Mouse (Mus musculus) embryonic stem cell, embryonic (primary cell): ENCODE results near the gene Spon2.

Source experiments
- CTCF ChIA-PET, 4 experiments: fragments of 300-600 bp in 2 of 4; fragments of 350-600 bp in 2 of 4; sonication (Branson Sonifier 250); formaldehyde crosslinking; loops; one replicate each; lab custom pipeline; 2022; ENCODE audit warnings: inconsistent platforms in 2 of 4; lab: Charles Lee
- POLR2A ChIA-PET, 4 experiments: fragments of 300-600 bp in 2 of 4; fragments of 350-600 bp in 2 of 4; sonication (Branson Sonifier 250); formaldehyde crosslinking; loops; one replicate each; lab custom pipeline; 2022; ENCODE audit warnings: antibody characterized with exemption in 4 of 4, inconsistent platforms in 1 of 4; lab: Charles Lee

Spon2 gene

GRCm38 (mm10) chr5:33218081-33218480 lies at the start of gene Spon2:
Gene Spon2, minus strand, starts transcription at chr5:33218455.
- POLR2A ChIA-PET: interaction anchor here (0.6 to 3.1 kb wide), 16 partner anchors 11 to 317 kb away, joined by 3 to 14 read pairs (median 3); partner anchors contain the start of genes Ctbp1 (in 2 of the 4), Maea (in 2 of the 4) and Uvssa (in 1 of the 4)
- CTCF ChIA-PET: interaction anchor here in 3 of 4 experiments (0.7 to 2.2 kb wide), 7 partner anchors 26 to 184 kb away, joined by 3 to 7 read pairs (median 3); no protein-coding TSS in a partner anchor

- ChIA-PET POLR2A (no interaction called here), CTCF (interaction anchor here in 1 of 4 experiments (0.6 kb wide), 1 partner anchor 92 kb away, joined by 3 read pairs; no protein-coding TSS in a partner anchor)
Observed at GRCm38 (mm10) chr5:33254416-33254815, 36.2 kb upstream of the Spon2 start.

GRCm38 (mm10) chr5:33248186-33248585 lies 29.9 kb upstream of the Spon2 start:
- CTCF ChIA-PET: interaction anchor here in 1 of 4 experiments (0.7 kb wide), 1 partner anchor 19 kb away, joined by 3 read pairs; no protein-coding TSS in a partner anchor

GRCm38 (mm10) chr5:33247387-33247786 lies 29.1 kb upstream of the Spon2 start:
- ChIA-PET POLR2A (interaction anchor here in 2 of 4 experiments (0.5 to 1.4 kb wide), 2 partner anchors 43 to 91 kb away, joined by 3 to 15 read pairs; no protein-coding TSS in a partner anchor), CTCF (interaction anchor here in 1 of 4 experiments (0.6 kb wide), 1 partner anchor 23 kb away, joined by 3 read pairs; no protein-coding TSS in a partner anchor)

More at GRCm38 (mm10) chr5:33248186-33248585, 29.9 kb upstream of the Spon2 start:
- POLR2A ChIA-PET: interaction anchor here in 2 of 4 experiments (0.5 to 0.9 kb wide), 5 partner anchors 13 to 479 kb away, joined by 3 to 6 read pairs (median 3); no protein-coding TSS in a partner anchor

- ChIA-PET POLR2A (no interaction called here), CTCF (no interaction called here)
Observed at GRCm38 (mm10) chr5:33245701-33246100, 27.4 kb upstream of the Spon2 start.

DNA sequence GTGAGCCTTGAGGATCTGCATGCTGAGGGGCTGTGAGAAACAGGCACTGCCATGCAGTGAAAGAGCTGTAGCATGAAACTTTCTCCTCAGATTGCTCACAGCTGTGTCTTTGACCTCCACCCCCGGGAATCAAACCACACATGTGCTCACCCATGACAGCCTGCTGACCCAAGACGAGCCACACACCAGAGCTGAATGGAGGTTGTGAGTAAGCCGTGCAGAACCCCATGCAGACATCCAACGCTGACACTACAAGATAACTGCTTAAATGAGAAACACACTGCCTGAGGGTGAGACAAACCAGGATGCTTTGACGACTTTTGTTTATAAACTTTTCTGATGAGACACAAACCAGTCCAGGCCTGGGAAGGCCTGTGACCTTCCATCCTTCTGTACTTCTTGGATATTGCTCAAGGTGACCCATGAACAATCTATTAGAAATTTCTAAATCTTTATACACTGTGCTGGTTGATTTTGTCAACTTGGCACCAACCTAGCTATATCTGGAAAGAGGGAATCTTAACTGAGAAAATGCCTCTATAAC lies 26.2 kb upstream of the Spon2 start:
- ChIA-PET CTCF (interaction anchor here in 2 of 4 experiments (1.0 to 1.2 kb wide), 3 partner anchors 26 to 322 kb away, joined by 3 read pairs; partner anchors contain the start of gene Spon2 (in 1 of the 2)), POLR2A (interaction anchor here in 1 of 4 experiments (0.5 kb wide), 1 partner anchor 242 kb away, joined by 3 read pairs; no protein-coding TSS in a partner anchor)

- POLR2A ChIA-PET: interaction anchor here in 2 of 4 experiments (0.6 to 1.2 kb wide), 3 partner anchors 16 to 95 kb away, joined by 3 read pairs; no protein-coding TSS in a partner anchor
Observed at GRCm38 (mm10) chr5:33239934-33240333, 21.7 kb upstream of the Spon2 start.

GRCm38 (mm10) chr5:33239111-33239714 lies 21.0 kb upstream of the Spon2 start:
- ChIA-PET POLR2A (interaction anchor here in 3 of 4 experiments (0.6 to 1.0 kb wide), 3 partner anchors 17 to 654 kb away, joined by 3 read pairs; no protein-coding TSS in a partner anchor), CTCF (interaction anchor here in 1 of 4 experiments (0.6 kb wide), 1 partner anchor 197 kb away, joined by 4 read pairs; no protein-coding TSS in a partner anchor)

More at GRCm38 (mm10) chr5:33239934-33240333, 21.7 kb upstream of the Spon2 start:
- CTCF ChIA-PET: interaction anchor here in 1 of 4 experiments (0.7 kb wide), 1 partner anchor 43 kb away, joined by 5 read pairs; no protein-coding TSS in a partner anchor

GRCm38 (mm10) chr5:33238256-33238645 lies 20.0 kb upstream of the Spon2 start:
- CTCF ChIA-PET: interaction anchor here in 1 of 4 experiments (0.6 kb wide), 1 partner anchor 380 kb away, joined by 3 read pairs; no protein-coding TSS in a partner anchor
- POLR2A ChIA-PET: interaction anchor here in 1 of 4 experiments (0.9 kb wide), 1 partner anchor 655 kb away, joined by 3 read pairs; no protein-coding TSS in a partner anchor

- ChIA-PET POLR2A (interaction anchor here in 1 of 4 experiments (0.9 kb wide), 1 partner anchor 656 kb away, joined by 3 read pairs; no protein-coding TSS in a partner anchor), CTCF (no interaction called here)
Observed at GRCm38 (mm10) chr5:33237600-33238255, 19.5 kb upstream of the Spon2 start.

GRCm38 (mm10) chr5:33234391-33235031 lies 16.3 kb upstream of the Spon2 start:
- ChIA-PET POLR2A (interaction anchor here in 2 of 4 experiments (0.6 to 1.0 kb wide), 3 partner anchors 8 to 75 kb away, joined by 3 read pairs; no protein-coding TSS in a partner anchor), CTCF (interaction anchor here in 1 of 4 experiments (1.1 kb wide), 1 partner anchor 12 kb away, joined by 3 read pairs; no protein-coding TSS in a partner anchor)

DNA sequence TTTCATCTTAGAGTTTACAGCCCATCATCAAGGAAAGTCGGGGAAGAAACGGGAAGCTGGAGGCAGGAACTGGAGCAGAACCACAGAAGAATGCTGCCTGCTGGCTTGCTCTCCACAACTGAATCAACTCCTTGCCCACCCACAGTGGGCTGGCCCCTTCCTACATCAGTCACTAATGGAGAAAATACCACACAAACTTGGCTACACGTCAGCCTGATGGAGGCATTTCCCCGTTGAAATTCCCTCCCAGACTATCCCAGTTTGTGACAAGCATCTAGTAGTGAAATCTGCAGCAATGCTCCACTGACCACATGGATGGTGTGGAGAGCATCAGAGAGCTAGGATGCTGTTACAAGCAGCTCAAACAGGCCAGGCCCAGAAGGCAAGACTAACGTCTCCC lies 14.5 kb upstream of the Spon2 start:
- ChIA-PET POLR2A (interaction anchor here in 1 of 4 experiments (0.8 to 1.1 kb wide), 3 partner anchors 10 to 237 kb away, joined by 3 to 4 read pairs (median 3); no protein-coding TSS in a partner anchor), CTCF (no interaction called here)

DNA sequence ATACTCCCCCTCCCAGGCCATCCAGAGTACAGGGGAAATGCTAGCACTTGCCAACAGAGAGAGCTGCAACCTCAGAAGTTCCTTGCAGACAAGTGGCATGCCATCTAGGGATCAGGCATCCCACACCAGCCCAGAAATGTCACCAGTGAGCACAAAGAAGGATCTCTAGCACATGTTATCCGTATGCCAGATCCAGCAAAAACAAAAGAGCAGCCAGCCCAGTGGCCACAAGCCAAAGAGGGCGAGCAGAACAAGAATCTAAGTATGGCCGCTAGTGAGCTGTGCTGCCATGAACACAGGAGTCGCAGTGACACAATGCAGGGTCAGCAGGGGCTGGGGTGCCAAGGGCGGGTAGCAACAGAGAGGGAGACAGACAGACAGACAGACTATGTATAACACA lies 12.0 kb upstream of the Spon2 start:
- POLR2A ChIA-PET: interaction anchor here in 2 of 4 experiments (1.6 to 3.0 kb wide), 2 partner anchors 12 kb away, joined by 6 to 14 read pairs; partner anchors contain the start of gene Spon2 (in 2 of the 2)
- CTCF ChIA-PET: no interaction called here

- ChIA-PET CTCF (interaction anchor here in 1 of 4 experiments (0.5 to 1.5 kb wide), 3 partner anchors 51 to 587 kb away, joined by 4 to 5 read pairs (median 4); no protein-coding TSS in a partner anchor), POLR2A (interaction anchor here in 2 of 4 experiments (1.6 to 3.0 kb wide), 2 partner anchors 10 kb away, joined by 6 to 14 read pairs; partner anchors contain the start of gene Spon2 (in 2 of the 2))
Observed at GRCm38 (mm10) chr5:33228428-33228827, 10.2 kb upstream of the Spon2 start.

- POLR2A ChIA-PET: interaction anchor here in 1 of 4 experiments (0.6 kb wide), 1 partner anchor 63 kb away, joined by 3 read pairs; no protein-coding TSS in a partner anchor
- CTCF ChIA-PET: interaction anchor here in 1 of 4 experiments (1.0 kb wide), 1 partner anchor 21 kb away, joined by 3 read pairs; no protein-coding TSS in a partner anchor
Observed at GRCm38 (mm10) chr5:33225673-33226072, 7.4 kb upstream of the Spon2 start.

GRCm38 (mm10) chr5:33224491-33224890 lies 6.2 kb upstream of the Spon2 start:
- POLR2A ChIA-PET: no interaction called here
- CTCF ChIA-PET: interaction anchor here in 2 of 4 experiments (0.6 to 1.0 kb wide), 2 partner anchors 20 to 48 kb away, joined by 3 read pairs; no protein-coding TSS in a partner anchor
